Mouse (Mus musculus) activated CD4-positive, CD25-positive, alpha-beta regulatory T cell (primary cell): Measurements from ENCODE around the gene Lmln. TPM values are rescaled to one million over a fixed set of nuclear protein-coding genes. Genes with fewer than 3 reads are reported as not detected.

Source experiments
- polyA plus RNA-seq, 2 experiments: library from polyadenylated mRNA; unstranded; fragments of 100-300 nt; shearing (Covaris generic); gene quantifications; one replicate each; pipeline ENCODE4 v1.2.1; 2017

The Lmln gene
- polyA plus RNA-seq = under 1 TPM; 0.15 to 0.39 TPM

DNA sequence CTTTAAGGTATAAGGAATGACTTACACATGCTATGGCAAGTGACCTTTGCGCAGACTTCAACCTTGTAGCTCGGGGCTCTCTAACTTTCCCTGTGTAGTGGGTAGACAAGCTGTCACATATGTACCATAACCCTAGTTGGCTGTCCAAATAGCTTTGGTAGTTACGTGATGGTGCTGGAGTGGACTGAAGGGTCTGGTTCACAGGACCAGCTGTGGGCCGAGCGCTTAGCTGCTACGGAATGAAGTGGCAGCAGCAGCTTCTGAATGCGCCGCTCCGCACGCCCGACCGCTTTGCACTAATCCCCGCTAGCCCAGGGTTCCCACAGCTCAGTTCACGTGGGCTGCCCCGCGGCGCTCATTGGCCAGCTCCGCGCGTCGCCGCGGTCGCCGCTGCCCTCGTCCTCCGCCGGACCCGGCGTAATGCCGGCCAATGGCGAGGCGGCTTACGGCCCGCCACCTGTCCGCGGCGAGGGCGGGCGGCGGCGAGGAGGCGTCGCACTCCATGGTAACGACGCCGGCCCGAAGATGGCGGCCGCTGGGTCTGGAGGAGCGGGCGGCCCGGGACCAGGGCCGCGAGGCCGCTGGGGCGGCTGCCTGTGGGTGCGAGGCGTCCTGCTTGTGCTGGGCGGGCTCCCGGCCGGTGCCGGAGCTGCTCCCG is at the start of gene Lmln:
Lmln (plus strand) TSS at position 498 of the 658 bp plus-strand sequence.

DNA sequence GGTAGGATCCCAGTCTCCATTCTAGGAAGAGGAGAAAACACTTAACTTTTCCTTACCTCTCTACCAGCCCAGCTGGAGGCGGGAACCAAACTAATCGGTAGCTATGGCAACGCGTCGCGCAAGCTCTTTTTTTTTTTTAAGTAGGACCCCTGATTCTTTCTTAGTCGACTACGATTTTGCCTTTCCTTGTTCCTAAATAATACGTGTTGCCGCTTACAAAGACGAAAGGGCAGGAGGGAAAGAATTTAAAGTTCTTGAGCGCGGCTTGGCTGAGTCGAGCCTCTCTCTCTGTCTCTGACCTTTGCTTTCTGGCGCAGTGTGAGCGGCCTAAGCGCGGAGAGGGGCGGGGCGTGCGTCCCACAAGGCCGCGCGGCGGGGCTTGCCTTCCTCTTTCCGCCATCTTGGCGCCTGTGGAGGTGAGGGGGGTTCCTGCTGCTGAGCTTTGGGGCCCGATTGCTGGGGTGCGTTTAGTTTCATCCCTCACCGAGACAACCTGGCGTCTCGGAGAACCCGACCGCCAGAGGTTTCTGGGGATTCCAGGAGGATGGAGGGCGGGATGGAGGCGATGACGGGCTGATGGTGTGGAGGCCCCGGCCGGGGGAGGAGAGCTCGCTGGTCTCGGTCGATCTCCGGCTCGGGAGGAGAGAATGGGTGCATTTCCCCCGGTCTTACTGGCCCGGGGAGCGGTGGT is 6.1 kb upstream of the Lmln start, which contains the start of the genes Iqcg and Rpl35a:
Iqcg (minus strand) TSS at position 124 of the 691 bp plus-strand sequence.
Rpl35a (plus strand) TSS at position 359 of the 691 bp plus-strand sequence.

Other genes starting within 250 kb of the Lmln start
- 10 to 100 TPM; 50.1 to 78.3 TPM for gene Fyttd1, start 185.0 kb upstream of the Lmln start, polyA plus RNA-seq
- 10 to 100 TPM; 11.0 to 11.2 TPM for gene Rubcn, start 184.8 kb upstream of the Lmln start, polyA plus RNA-seq
- gene Lrch3, start 148.4 kb upstream of the Lmln start, polyA plus RNA-seq = 10 to 100 TPM; 50.8 to 65.2 TPM
- 1 to 10 TPM in 1 of 2 experiments, under 1 TPM in 1; 0.48 to 1.4 TPM for gene Iqcg, start 6.3 kb upstream of the Lmln start, polyA plus RNA-seq
- gene Rpl35a, start 6.1 kb upstream of the Lmln start, polyA plus RNA-seq = 100 to 1,000 TPM; 557 to 919 TPM
- 10 to 100 TPM; 21.5 to 22.3 TPM for gene Osbpl11, start 122.5 kb downstream of the Lmln start, polyA plus RNA-seq
- gene Snx4, start 188.9 kb downstream of the Lmln start, polyA plus RNA-seq = 100 to 1,000 TPM; 147 to 161 TPM